Mouse (Mus musculus) limb, embryonic 13.5 days (tissue): ENCODE measurements at regions not wholly inside any gene's neighbourhood (a gene's known extent, or its start where the extent isn't known, plus 50 kb on each side); places are given as distances from the start of the nearest gene placed in this dataset.

Experiments used
- ATAC-seq: fragments of 200-750 bp; cut with Nextera tagmentation; 2 replicates; pipeline ENCODE4 v1.8.0; 2017; ENCODE audit warnings: low read depth, moderate number of reproducible peaks, moderate TSS enrichment; ENCODE audit not compliant: low FRiP score
- H3K27ac ChIP-seq: fragments of 300-500 bp; sonication (generic); 2 replicates; pipeline ENCODE4 v1.5.1; 2015; ENCODE audit warnings: inconsistent platforms, mild to moderate bottlenecking, moderate library complexity
- H3K27me3 ChIP-seq: fragments of 300-500 bp; sonication (generic); 2 replicates; pipeline ENCODE4 v1.6.1; 2015; ENCODE audit warnings: mild to moderate bottlenecking, inconsistent platforms
- H3K36me3 ChIP-seq: fragments of 300-500 bp; sonication (generic); 2 replicates; pipeline ENCODE4 v1.6.1; 2015; ENCODE audit warnings: inconsistent platforms, mild to moderate bottlenecking, moderate library complexity
- H3K4me1 ChIP-seq: fragments of 300-500 bp; sonication (generic); 2 replicates; pipeline ENCODE4 v1.6.1; 2015; ENCODE audit warnings: inconsistent platforms
- H3K4me2 ChIP-seq: fragments of 300-500 bp; sonication (generic); replicated peaks from 2 replicates; pipeline ENCODE4 v1.6.1; 2015; ENCODE audit warnings: inconsistent platforms, mild to moderate bottlenecking, moderate library complexity
- H3K4me3 ChIP-seq: fragments of 300-500 bp; sonication (generic); 2 replicates; pipeline ENCODE4 v1.5.1; 2015; ENCODE audit warnings: moderate library complexity, mild to moderate bottlenecking, inconsistent platforms
- H3K9ac ChIP-seq: fragments of 300-500 bp; sonication (generic); 2 replicates; pipeline ENCODE4 v1.6.1; 2015; ENCODE audit warnings: mild to moderate bottlenecking, inconsistent platforms
- H3K9me3 ChIP-seq: fragments of 300-500 bp; sonication (generic); 2 replicates; pipeline ENCODE4 v1.6.1; 2016; ENCODE audit warnings: inconsistent platforms
- WGBS: fragments of 180-500 bp; shearing (Covaris S2); methylation state at CpG from one replicate; pipeline ENCODE4 v1.1.7; 2015; 5-methylcytosine and 5-hydroxymethylcytosine counted together

DNA sequence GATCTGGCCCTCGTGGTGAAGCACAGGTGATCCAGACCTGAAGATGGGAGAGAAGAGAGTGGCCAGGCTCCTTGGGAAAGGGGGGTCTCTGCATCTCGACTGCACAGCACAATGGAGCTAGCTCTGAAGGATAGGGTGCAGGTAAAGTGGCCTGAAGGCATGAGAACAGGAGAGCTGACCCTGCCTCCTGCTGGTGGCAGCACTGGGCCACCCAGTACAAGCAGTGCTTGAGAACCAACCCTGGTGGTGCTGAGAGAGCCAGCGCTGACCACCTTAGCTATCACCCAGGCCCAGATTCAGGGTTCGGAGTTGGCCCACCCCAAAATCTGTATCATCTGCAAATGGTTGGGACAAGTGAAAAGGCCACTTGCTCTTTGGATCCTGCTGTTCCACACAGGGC is 66.2 kb downstream of the A730009L09Rik start:
- ATAC-seq: no peak
- WGBS: 79% methylated on average over 4 of the region's 4 CpGs

DNA sequence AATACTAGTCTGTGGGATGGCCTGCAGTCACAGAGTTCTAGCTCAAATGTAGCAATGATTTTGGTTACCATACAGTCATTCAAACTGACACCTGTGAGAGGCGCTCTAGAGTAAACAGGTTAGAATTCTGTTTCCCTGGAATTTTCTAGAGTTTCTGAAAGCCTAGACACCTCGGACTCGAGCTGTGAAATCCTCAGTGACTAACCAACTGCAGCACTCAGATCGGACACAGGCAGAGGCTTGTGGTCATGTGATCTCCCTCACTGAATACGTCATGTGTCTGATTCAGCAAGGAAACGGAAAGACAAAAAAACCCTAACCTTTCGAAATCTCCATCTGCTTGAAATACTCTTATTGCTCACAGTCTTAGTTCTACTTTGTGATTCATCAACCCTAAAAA is 68.4 kb downstream of the A730009L09Rik start:
- Histone ChIP-seq H3K4me3 (no peak overlapping the region), H3K9ac (no peak overlapping the region), H3K4me2 (no peak overlapping the region), H3K4me1 (no peaks in the 10 kb centered on the region), H3K27me3 (no peaks in the 10 kb centered on the region), H3K27ac (no peak overlapping the region), H3K9me3 (no peaks in the 10 kb centered on the region), H3K36me3 (no peaks in the 10 kb centered on the region)
- 75% methylated on average over 7 of the region's 7 CpGs for WGBS
- no peak for ATAC-seq

More for the DNA sequence above, 66.2 kb downstream of the A730009L09Rik start:
- H3K27me3 ChIP-seq: no peaks in the 10 kb centered on the region
- H3K9ac ChIP-seq: no peak overlapping the region
- no peak overlapping the region for H3K4me3 ChIP-seq
- H3K36me3 ChIP-seq: no peaks in the 10 kb centered on the region
- no peak overlapping the region for H3K27ac ChIP-seq
- no peak overlapping the region for H3K4me2 ChIP-seq
- H3K9me3 ChIP-seq: no peaks in the 10 kb centered on the region
- no peaks in the 10 kb centered on the region for H3K4me1 ChIP-seq

GRCm38 (mm10) chr16:84583773-84584229 is 68.9 kb downstream of the A730009L09Rik start:
- Histone ChIP-seq H3K4me2 (no peak overlapping the region), H3K4me3 (no peak overlapping the region), H3K9ac (no peak overlapping the region), H3K9me3 (no peaks in the 10 kb centered on the region), H3K27me3 (no peaks in the 10 kb centered on the region), H3K36me3 (no peaks in the 10 kb centered on the region), H3K27ac (no peak overlapping the region), H3K4me1 (no peaks in the 10 kb centered on the region)
- ATAC-seq: no peak
- 91% methylated on average over 19 of the region's 19 CpGs for WGBS

DNA sequence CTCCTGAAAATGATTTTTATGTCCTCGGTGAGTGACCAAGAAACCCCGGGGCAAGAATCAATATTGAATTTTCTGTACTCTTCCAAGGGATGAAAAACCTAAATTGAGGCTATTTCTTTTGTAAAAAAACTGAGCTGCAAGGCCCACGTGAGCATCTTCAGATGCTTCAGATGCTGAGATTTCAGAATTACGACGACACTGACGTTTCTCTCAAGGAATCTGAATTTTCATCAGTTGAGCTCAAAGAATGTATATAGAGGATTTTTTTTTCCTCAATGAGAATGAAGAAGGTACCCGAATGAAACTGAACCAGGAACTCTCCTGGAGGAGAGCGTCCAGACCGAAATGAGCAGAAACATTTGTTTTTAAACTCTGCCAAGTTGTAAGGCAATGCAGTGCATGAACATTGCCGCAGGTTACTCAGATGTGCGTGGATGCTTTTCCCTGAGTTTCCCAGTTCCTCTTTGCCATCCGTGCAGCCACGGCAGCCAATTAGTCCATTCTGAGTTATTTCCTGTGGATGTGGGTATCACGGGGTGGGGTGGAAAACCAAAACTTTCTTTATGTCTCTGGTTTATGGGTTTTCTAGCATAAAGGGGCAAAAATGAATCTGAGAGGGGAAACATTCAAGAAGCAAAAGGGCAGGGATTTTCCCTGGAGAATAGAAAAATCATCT is 69.9 kb downstream of the A730009L09Rik start:
- H3K4me3 ChIP-seq: no peak overlapping the region
- H3K9me3 ChIP-seq: no peaks in the 10 kb centered on the region
- no peaks in the 10 kb centered on the region for H3K4me1 ChIP-seq
- ATAC-seq: no peak
- no peaks in the 10 kb centered on the region for H3K27me3 ChIP-seq
- 74% methylated on average over 14 of the region's 14 CpGs for WGBS
- H3K4me2 ChIP-seq: no peak overlapping the region
- no peak overlapping the region for H3K27ac ChIP-seq
- H3K9ac ChIP-seq: no peak overlapping the region
- H3K36me3 ChIP-seq: no peaks in the 10 kb centered on the region

GRCm38 (mm10) chr16:84592978-84593377 is 78.1 kb downstream of the A730009L09Rik start:
- Histone ChIP-seq H3K27me3 (no peaks in the 10 kb centered on the region), H3K9ac (no peak overlapping the region), H3K4me2 (no peak overlapping the region), H3K4me1 (no peaks in the 10 kb centered on the region), H3K27ac (no peak overlapping the region), H3K4me3 (no peak overlapping the region), H3K36me3 (no peaks in the 10 kb centered on the region), H3K9me3 (no peaks in the 10 kb centered on the region)
- WGBS: 81% methylated on average over 2 of the region's 2 CpGs
- ATAC-seq: no peak

GRCm38 (mm10) chr16:84602969-84603368 is 88.0 kb downstream of the A730009L09Rik start:
- Histone ChIP-seq H3K9me3 (no peaks in the 10 kb centered on the region), H3K9ac (no peak overlapping the region), H3K4me1 (no peaks in the 10 kb centered on the region; the same call in 1 of the 2 replicates), H3K4me3 (no peak overlapping the region), H3K36me3 (no peaks in the 10 kb centered on the region), H3K27ac (no peak overlapping the region), H3K4me2 (no peak overlapping the region), H3K27me3 (no peaks in the 10 kb centered on the region)
- ATAC-seq: no peak
- WGBS: 85% methylated on average over 8 of the region's 8 CpGs

DNA sequence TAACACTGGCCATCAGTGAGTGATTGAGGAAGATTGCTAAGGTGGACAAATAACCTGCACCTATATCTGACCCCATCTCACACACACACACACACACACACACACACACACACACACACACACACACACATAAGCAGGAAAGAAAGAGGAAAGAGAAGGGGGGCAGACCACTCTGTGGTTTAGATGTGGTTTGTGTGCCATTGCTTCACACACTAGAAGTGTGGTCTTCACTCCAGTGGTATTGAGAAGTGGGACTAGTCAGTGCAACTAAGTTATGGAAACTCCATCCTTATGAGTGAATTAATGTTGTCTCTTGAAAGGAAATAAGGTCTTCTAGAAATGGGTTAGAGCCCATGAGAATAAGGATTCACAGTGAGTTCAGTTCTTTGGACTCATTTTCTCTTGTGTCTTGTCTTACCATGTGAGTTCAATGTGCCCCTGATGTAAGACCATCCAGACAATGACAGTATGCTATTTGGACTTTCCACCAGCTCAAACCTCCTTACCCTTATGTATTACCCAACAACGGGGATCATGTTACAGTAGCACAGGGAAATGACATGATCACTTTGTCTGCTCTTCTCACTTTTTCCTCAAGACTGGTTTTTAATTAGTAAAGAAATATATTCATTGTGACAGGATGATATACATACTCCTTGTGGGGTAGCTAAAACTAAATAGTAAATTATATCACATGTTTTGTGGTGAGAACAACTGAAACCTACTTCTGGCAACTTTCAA is 88.7 kb downstream of the A730009L09Rik start:
- Histone ChIP-seq H3K27me3 (no peaks in the 10 kb centered on the region), H3K4me2 (no peak overlapping the region), H3K4me1 (no peaks in the 10 kb centered on the region; the same call in 1 of the 2 replicates), H3K9me3 (no peaks in the 10 kb centered on the region), H3K4me3 (no peak overlapping the region), H3K36me3 (no peaks in the 10 kb centered on the region), H3K9ac (no peak overlapping the region), H3K27ac (no peak overlapping the region)
- 87% methylated on average over 1 of the region's 1 CpGs for WGBS
- ATAC-seq: no peak

DNA sequence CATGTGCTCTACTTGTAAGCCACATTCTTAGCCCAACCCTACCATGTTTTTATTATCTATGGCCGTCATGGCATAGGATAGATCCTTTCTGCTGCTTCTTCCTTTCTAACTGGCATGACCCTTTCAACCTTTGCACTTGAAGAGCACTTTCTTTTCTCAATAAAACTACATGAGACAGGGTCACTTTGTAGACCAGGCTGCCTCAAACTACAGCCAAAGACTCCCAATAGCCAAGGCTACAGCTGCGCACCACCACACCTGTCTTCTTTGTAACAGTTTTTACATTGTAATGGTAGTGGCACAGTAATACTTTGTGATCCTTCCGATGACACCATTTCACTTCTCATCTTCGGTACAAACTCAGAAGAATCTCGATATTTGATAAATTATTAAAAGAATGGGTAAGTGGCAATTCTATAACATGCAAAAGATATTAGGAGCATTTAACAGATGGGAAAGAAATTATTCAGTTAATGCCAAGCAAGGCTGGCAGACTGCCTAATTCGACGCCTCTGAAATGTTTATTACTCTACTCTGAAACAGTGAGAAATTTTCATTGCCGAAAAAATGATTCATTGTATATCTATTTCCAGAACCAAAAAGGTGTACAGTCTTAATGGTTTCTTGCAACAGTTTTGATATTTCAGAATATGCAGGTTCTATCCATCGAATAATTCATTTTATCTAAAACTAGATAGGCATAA is 89.5 kb downstream of the A730009L09Rik start:
- no peak overlapping the region for H3K4me3 ChIP-seq
- H3K27me3 ChIP-seq: no peaks in the 10 kb centered on the region
- H3K9ac ChIP-seq: no peak overlapping the region
- H3K4me1 ChIP-seq: no peaks in the 10 kb centered on the region; the same call in 1 of the 2 replicates
- H3K4me2 ChIP-seq: no peak overlapping the region
- WGBS: 91% methylated on average over 9 of the region's 9 CpGs
- no peak overlapping the region for H3K27ac ChIP-seq
- H3K9me3 ChIP-seq: no peaks in the 10 kb centered on the region
- no peaks in the 10 kb centered on the region for H3K36me3 ChIP-seq
- no peak for ATAC-seq

- Histone ChIP-seq H3K36me3 (no peaks in the 10 kb centered on the region), H3K27me3 (no peaks in the 10 kb centered on the region), H3K4me1 (no peaks in the 10 kb centered on the region; the same call in 1 of the 2 replicates), H3K9ac (no peak overlapping the region), H3K27ac (no peak overlapping the region), H3K4me2 (no peak overlapping the region), H3K9me3 (no peaks in the 10 kb centered on the region), H3K4me3 (no peak overlapping the region)
- ATAC-seq: 0 out of 2 replicates have a peak, but pooled peaks have one; percentile 19
- 70% methylated on average over 5 of the region's 5 CpGs for WGBS
Observed at GRCm38 (mm10) chr16:84606010-84606803, 91.3 kb downstream of the A730009L09Rik start.

DNA sequence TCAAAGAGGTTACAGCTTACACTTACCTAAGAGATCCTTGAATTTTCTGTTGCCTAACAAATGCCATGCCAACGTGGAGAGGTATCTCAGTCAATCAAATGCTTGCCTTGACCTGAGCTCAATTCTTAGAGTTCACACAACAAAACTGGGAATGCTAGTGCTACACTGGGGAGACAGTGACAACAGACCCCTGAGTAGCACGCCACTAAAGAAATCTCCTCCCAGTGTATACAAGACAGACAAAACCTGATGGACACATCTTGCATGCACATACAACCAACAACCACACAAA is 91.8 kb downstream of the A730009L09Rik start:
- Histone ChIP-seq H3K4me3 (no peak overlapping the region), H3K27ac (no peak overlapping the region), H3K36me3 (no peaks in the 10 kb centered on the region), H3K27me3 (no peaks in the 10 kb centered on the region), H3K9ac (no peak overlapping the region), H3K4me2 (no peak overlapping the region), H3K4me1 (no peaks in the 10 kb centered on the region; the same call in 1 of the 2 replicates), H3K9me3 (no peaks in the 10 kb centered on the region)
- WGBS: 61% methylated on average over 2 of the region's 2 CpGs
- ATAC-seq: no peak

DNA sequence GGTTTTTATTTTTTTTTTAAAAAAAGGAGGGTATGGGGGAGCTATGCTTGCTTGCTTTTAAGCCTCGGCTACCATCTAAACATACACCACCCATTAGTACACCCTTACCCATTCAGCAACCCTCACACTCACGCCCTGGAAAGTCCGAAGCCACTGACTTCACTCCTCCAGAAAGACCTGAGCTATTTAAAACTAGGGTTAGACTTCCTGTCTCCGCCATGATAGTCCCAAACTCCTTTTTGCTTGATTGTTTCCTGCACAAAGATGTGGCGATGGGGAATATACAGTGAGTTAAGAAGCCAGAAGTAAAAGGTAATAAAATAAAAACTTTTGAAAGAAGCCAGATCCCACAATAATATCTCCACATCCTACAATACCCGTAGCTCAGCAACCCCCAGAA is 92.6 kb downstream of the A730009L09Rik start:
- Histone ChIP-seq H3K27me3 (no peaks in the 10 kb centered on the region), H3K9ac (no peak overlapping the region), H3K36me3 (no peaks in the 10 kb centered on the region), H3K27ac (no peak overlapping the region), H3K4me1 (no peaks in the 10 kb centered on the region; the same call in 1 of the 2 replicates), H3K4me2 (no peak overlapping the region), H3K9me3 (no peaks in the 10 kb centered on the region), H3K4me3 (no peak overlapping the region)
- no peak for ATAC-seq
- WGBS: 58% methylated on average over 6 of the region's 6 CpGs

DNA sequence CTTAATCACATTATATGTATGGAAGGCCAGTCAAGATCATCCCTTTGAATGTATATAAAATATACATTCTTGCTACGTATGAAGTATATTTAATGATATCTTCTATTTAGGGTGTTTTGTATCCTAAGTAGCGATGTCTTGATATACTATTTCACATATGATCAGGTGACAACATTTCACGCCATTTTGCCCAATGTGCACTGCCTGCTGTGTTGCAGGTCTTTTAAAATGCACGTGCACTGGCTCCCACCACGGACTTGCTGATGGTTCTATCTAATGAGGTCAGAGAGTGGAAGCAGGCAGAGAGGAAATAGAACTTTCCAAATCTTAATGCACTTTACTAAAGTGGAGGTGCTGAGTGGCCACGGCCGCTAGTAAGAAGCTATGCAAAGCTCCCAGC is 100.8 kb downstream of the A730009L09Rik start:
- no peak overlapping the region for H3K9ac ChIP-seq
- no peak for ATAC-seq
- no peaks in the 10 kb centered on the region for H3K9me3 ChIP-seq
- no peak overlapping the region for H3K4me3 ChIP-seq
- 84% methylated on average over 7 of the region's 7 CpGs for WGBS
- H3K27me3 ChIP-seq: no peaks in the 10 kb centered on the region
- no peak overlapping the region for H3K4me2 ChIP-seq
- no peak overlapping the region for H3K27ac ChIP-seq
- H3K4me1 ChIP-seq: no peaks in the 10 kb centered on the region
- no peaks in the 10 kb centered on the region for H3K36me3 ChIP-seq
